Mouse (Mus musculus) spleen, adult 2 months (tissue): ENCODE measurements around the gene Stab2. TPM values are rescaled to one million over a fixed set of nuclear protein-coding genes. Genes with fewer than 3 reads are reported as not detected.

Experiments
- DNase-seq, 2 experiments: peaks; one replicate each; pipeline versions ENCODE4 v3.0.0 to v3.0.0-alpha.2; 2012 to 2021; ENCODE audit warnings: low spot score in 2 of 2, low read depth in 1 of 2
- H3K27ac ChIP-seq: fragments of 200-500 bp; 2 replicates; pipeline ENCODE4 v1.5.1; 2012; ENCODE audit warnings: low read length, inconsistent platforms; ENCODE audit not compliant: insufficient read depth
- H3K27me3 ChIP-seq: fragments of 200-500 bp; 2 replicates; pipeline ENCODE4 v1.6.1; 2012; ENCODE audit warnings: mild to moderate bottlenecking, moderate library complexity, low read length, inconsistent platforms; ENCODE audit not compliant: control insufficient read depth, insufficient read depth
- H3K36me3 ChIP-seq: fragments of 200-500 bp; 2 replicates; pipeline ENCODE4 v1.6.1; 2012; ENCODE audit warnings: mild to moderate bottlenecking, low read length, inconsistent platforms; ENCODE audit not compliant: control insufficient read depth, insufficient read depth
- H3K4me1 ChIP-seq: fragments of 200-500 bp; 2 replicates; pipeline ENCODE4 v1.6.1; 2011; ENCODE audit warnings: inconsistent platforms; ENCODE audit not compliant: control insufficient read depth, insufficient read depth, insufficient read length
- H3K4me3 ChIP-seq: fragments of 200-500 bp; 2 replicates; pipeline ENCODE4 v1.5.1; 2011; ENCODE audit warnings: mild to moderate bottlenecking, inconsistent platforms; ENCODE audit not compliant: insufficient read depth, insufficient read length; ENCODE audit errors: extremely low read depth
- CTCF ChIP-seq: fragments of 200-500 bp; IDR thresholded peaks from 2 replicates; pipeline ENCODE4 v1.5.1; 2011; ENCODE audit warnings: mild to moderate bottlenecking, inconsistent platforms; ENCODE audit not compliant: insufficient read depth, insufficient read length, insufficient replicate concordance; ENCODE audit errors: extremely low read depth
- POLR2A ChIP-seq: fragments of 200-500 bp; IDR thresholded peaks from 2 replicates; pipeline ENCODE4 v1.6.1; 2011; ENCODE audit warnings: low read depth, low read length, inconsistent platforms
- WGBS: fragments of 180-500 bp; shearing (Covaris S2); methylation state at CpG from one replicate; pipeline ENCODE4 v1.1.7; 2018; 5-methylcytosine and 5-hydroxymethylcytosine counted together
- polyA plus RNA-seq: library from polyadenylated mRNA; depleted of rRNA; stranded (reverse); fragments of >200 nt; gene quantifications from 2 replicates; pipeline ENCODE4 v1.2.3, GENCODE M21; 2012

The Stab2 gene
- polyA plus RNA-seq, 1 experiment, result 71.8 TPM

GRCm38 (mm10) chr10:87039800-87040199 lies 32.0 kb upstream of the Stab2 start:
- TF ChIP-seq CTCF, result no peak
- TF ChIP-seq POLR2A, result no peak
- no peak for DNase-seq
- 73% methylated on average over 3 of the region's 3 CpGs for WGBS

GRCm38 (mm10) chr10:87039340-87039739 lies 31.5 kb upstream of the Stab2 start:
- Histone ChIP-seq H3K36me3 (no peaks in the 10 kb centered on the region), H3K27ac (no peak overlapping the region), H3K4me3 (no peak overlapping the region), H3K27me3 (no peaks in the 10 kb centered on the region), H3K4me1 (no peaks in the 10 kb centered on the region)
- TF ChIP-seq POLR2A (no peak), CTCF (no peak)
- WGBS, result 74% methylated on average over 6 of the region's 6 CpGs
- DNase-seq, result no peak

More at GRCm38 (mm10) chr10:87039800-87040199, 32.0 kb upstream of the Stab2 start:
- no peaks in the 10 kb centered on the region for H3K36me3 ChIP-seq
- H3K27ac ChIP-seq, result no peak overlapping the region
- H3K4me1 ChIP-seq, result no peaks in the 10 kb centered on the region
- no peaks in the 10 kb centered on the region for H3K27me3 ChIP-seq
- no peak overlapping the region for H3K4me3 ChIP-seq

GRCm38 (mm10) chr10:87037062-87037461 lies 29.2 kb upstream of the Stab2 start:
- Histone ChIP-seq H3K27ac (no peak overlapping the region), H3K4me3 (no peak overlapping the region), H3K36me3 (no peaks in the 10 kb centered on the region), H3K27me3 (no peaks in the 10 kb centered on the region), H3K4me1 (no peaks in the 10 kb centered on the region)
- whole genome bisulfite sequencing, result 60% methylated on average over 5 of the region's 5 CpGs
- TF ChIP-seq CTCF (no peak), POLR2A (no peak)
- no peak for DNase-seq

- DNase-seq, result no peak
- Histone ChIP-seq H3K4me1 (no peaks in the 10 kb centered on the region), H3K27ac (no peak overlapping the region), H3K4me3 (no peak overlapping the region), H3K27me3 (no peaks in the 10 kb centered on the region), H3K36me3 (no peaks in the 10 kb centered on the region)
- TF ChIP-seq POLR2A (no peak), CTCF (no peak)
- 87% methylated on average over 14 of the region's 14 CpGs for WGBS
Measured at GRCm38 (mm10) chr10:87036271-87036703, 28.5 kb upstream of the Stab2 start.

- DNase-seq, result no peak
- WGBS, result 94% methylated on average over 15 of the region's 15 CpGs
- Histone ChIP-seq H3K27ac (no peak overlapping the region), H3K36me3 (no peaks in the 10 kb centered on the region), H3K4me1 (no peaks in the 10 kb centered on the region), H3K4me3 (no peak overlapping the region), H3K27me3 (no peaks in the 10 kb centered on the region)
- no peak for TF ChIP-seq POLR2A
- no peak for TF ChIP-seq CTCF
Measured at GRCm38 (mm10) chr10:87035866-87036265, 28.0 kb upstream of the Stab2 start.

GRCm38 (mm10) chr10:87032768-87033167 lies 24.9 kb upstream of the Stab2 start:
- Histone ChIP-seq H3K4me3 (no peak overlapping the region), H3K4me1 (no peaks in the 10 kb centered on the region), H3K27ac (no peak overlapping the region), H3K36me3 (no peaks in the 10 kb centered on the region), H3K27me3 (no peaks in the 10 kb centered on the region)
- DNase-seq, result no peak
- 84% methylated on average over 8 of the region's 8 CpGs for WGBS
- no peak for TF ChIP-seq POLR2A
- no peak for TF ChIP-seq CTCF

- Histone ChIP-seq H3K36me3 (no peaks in the 10 kb centered on the region), H3K27me3 (no peaks in the 10 kb centered on the region), H3K4me1 (no peaks in the 10 kb centered on the region), H3K4me3 (no peak overlapping the region), H3K27ac (no peak overlapping the region)
- WGBS, result 2% methylated on average over 8 of the region's 10 CpGs
- peak; percentile 47 to 70 for DNase-seq
- TF ChIP-seq CTCF (peak; percentile 99), POLR2A (no peak)
Measured at GRCm38 (mm10) chr10:87024884-87025283, 17.1 kb upstream of the Stab2 start.
